Mouse (Mus musculus) intestine, postnatal 0 days (tissue): ENCODE data around the gene Napa. TPM values are rescaled to one million over a fixed set of nuclear protein-coding genes. Genes with fewer than 3 reads are reported as not detected.

Experiments
- ATAC-seq: fragments of 200-750 bp; cut with Nextera tagmentation; 2 replicates; pipeline ENCODE4 v1.8.0; 2017; ENCODE audit warnings: mild to moderate bottlenecking, moderate TSS enrichment, moderate library complexity
- H3K27ac ChIP-seq: fragments of 300-500 bp; sonication (generic); 2 replicates; pipeline ENCODE4 v1.5.1; 2014; ENCODE audit warnings: mild to moderate bottlenecking, low read depth, low read length, moderate library complexity
- H3K27me3 ChIP-seq: fragments of 300-500 bp; sonication (generic); replicated peaks from 2 replicates; pipeline ENCODE4 v1.6.1; 2014; ENCODE audit warnings: low read length, mixed read lengths; ENCODE audit not compliant: control insufficient read depth, insufficient read depth
- H3K36me3 ChIP-seq: fragments of 300-500 bp; sonication (generic); 2 replicates; pipeline ENCODE4 v1.6.1; 2014; ENCODE audit warnings: mild to moderate bottlenecking, moderate library complexity; ENCODE audit not compliant: control insufficient read depth, insufficient read depth
- H3K4me1 ChIP-seq: fragments of 300-500 bp; sonication (generic); replicated peaks from 2 replicates; pipeline ENCODE4 v1.6.1; 2014; ENCODE audit warnings: antibody characterized with exemption, low read length, mixed read lengths; ENCODE audit not compliant: control insufficient read depth, insufficient read depth
- H3K4me2 ChIP-seq: fragments of 300-500 bp; sonication (generic); replicated peaks from 2 replicates; pipeline ENCODE4 v1.6.1; 2014; ENCODE audit warnings: low read depth, mild to moderate bottlenecking, moderate library complexity
- H3K4me3 ChIP-seq: fragments of 300-500 bp; sonication (generic); 2 replicates; pipeline ENCODE4 v1.5.1; 2014; ENCODE audit warnings: low read depth, low read length
- H3K9ac ChIP-seq: fragments of 300-500 bp; sonication (generic); 2 replicates; pipeline ENCODE4 v1.6.1; 2014; ENCODE audit warnings: mild to moderate bottlenecking, low read depth, low read length
- H3K9me3 ChIP-seq: fragments of 300-500 bp; sonication (generic); 2 replicates; pipeline ENCODE4 v1.6.1; 2016; ENCODE audit warnings: mixed run types; ENCODE audit not compliant: control insufficient read depth
- CTCF ChIP-seq: sonication (generic); IDR thresholded peaks from 2 replicates; pipeline ENCODE4 v1.5.1; 2016; ENCODE audit warnings: low read depth, mild to moderate bottlenecking, control low read depth, antibody characterized with exemption, moderate library complexity
- WGBS: fragments of 180-500 bp; shearing (Covaris S2); extraction: QIAGEN DNeasy Blood & Tissue Kit; methylation state at CpG from one replicate; pipeline ENCODE4 v1.1.7; 2014; 5-methylcytosine and 5-hydroxymethylcytosine counted together
- polyA plus RNA-seq: library from polyadenylated mRNA; unstranded; fragments of >200 nt; fragmentation: Nextera tagmentation; extraction: Ambion mirVana; gene quantifications from 2 replicates; pipeline ENCODE4 v1.2.1, GENCODE M21; 2015

Gene Napa
- polyA plus RNA-seq, 1 experiment from 2014 or later: 201 TPM

GRCm38 (mm10) chr7:16052684-16053083 is 45.6 kb upstream of the Napa start:
- peak overlapping the region; percentile 82 for H3K27ac ChIP-seq
- H3K27me3 ChIP-seq: no peaks in the 10 kb centered on the region
- H3K9me3 ChIP-seq: no peaks in the 10 kb centered on the region
- no peaks in the 10 kb centered on the region for H3K36me3 ChIP-seq
- H3K9ac ChIP-seq: peak overlapping the region; percentile 50
- WGBS: 1% methylated on average over 24 of the region's 24 CpGs
- TF ChIP-seq CTCF: no peak
- ATAC-seq: peak; percentile 75
- H3K4me2 ChIP-seq: peak overlapping the region; percentile 74
- peak overlapping the region; percentile 51 for H3K4me3 ChIP-seq
- 0 out of 2 replicates have a peak, but pooled peaks cover 6% of the 10 kb centered on the region for H3K4me1 ChIP-seq

DNA sequence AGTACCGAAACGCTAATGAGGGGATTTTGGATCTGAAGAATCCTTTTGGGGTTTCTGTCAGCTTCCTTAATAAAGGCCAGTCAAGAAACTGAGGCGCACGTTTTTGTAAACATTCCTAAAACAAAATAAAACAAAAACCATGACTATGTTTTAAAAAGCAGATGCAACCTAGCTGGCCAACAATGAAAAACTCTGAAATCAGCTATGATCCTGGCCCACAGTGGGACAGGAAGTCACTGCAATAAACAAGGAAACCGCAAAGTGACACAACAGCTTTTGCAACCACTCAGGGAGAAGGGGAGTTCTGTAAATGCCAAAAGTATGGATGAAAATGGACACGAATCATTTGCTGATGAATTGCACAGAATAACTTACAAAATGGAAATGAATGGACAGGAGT is 45.2 kb upstream of the Napa start:
- H3K4me1 ChIP-seq: 0 out of 2 replicates have a peak, but pooled peaks cover 6% of the 10 kb centered on the region
- WGBS: 9% methylated on average over 6 of the region's 6 CpGs
- H3K27me3 ChIP-seq: no peaks in the 10 kb centered on the region
- no peak overlapping the region for H3K27ac ChIP-seq
- H3K9me3 ChIP-seq: no peaks in the 10 kb centered on the region
- ATAC-seq: no peak
- TF ChIP-seq CTCF: no peak
- no peaks in the 10 kb centered on the region for H3K36me3 ChIP-seq
- peak overlapping the region; percentile 51 for H3K4me3 ChIP-seq
- H3K4me2 ChIP-seq: peak overlapping the region; percentile 74
- peak overlapping the region; percentile 50; the same call in 1 of the 2 replicates for H3K9ac ChIP-seq

DNA sequence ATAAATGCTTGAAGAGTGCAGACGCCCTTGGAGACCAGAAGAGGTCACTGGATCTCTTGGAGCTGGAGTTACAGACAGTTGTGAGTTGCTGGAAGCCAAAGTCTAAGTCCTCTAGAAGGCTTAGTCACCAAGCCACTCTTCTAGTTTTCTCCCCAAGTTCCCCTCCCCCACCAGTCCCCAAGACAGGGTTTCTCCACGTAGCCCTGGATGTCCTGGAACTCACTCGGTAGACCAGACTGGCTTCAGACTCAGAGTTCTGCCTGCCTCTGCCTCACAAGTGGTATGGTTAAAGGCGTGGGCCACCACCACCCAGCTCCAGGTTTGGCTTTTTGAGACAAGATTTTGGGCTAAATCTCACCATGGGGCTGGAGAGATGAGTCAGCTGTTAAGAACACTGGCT is 43.3 kb upstream of the Napa start:
- Histone ChIP-seq H3K4me1 (no peaks in the 10 kb centered on the region), H3K36me3 (no peaks in the 10 kb centered on the region), H3K27ac (no peak overlapping the region), H3K4me3 (no peak overlapping the region), H3K9ac (no peak overlapping the region), H3K27me3 (no peaks in the 10 kb centered on the region), H3K4me2 (no peak overlapping the region), H3K9me3 (no peaks in the 10 kb centered on the region)
- TF ChIP-seq CTCF: 0 out of 2 replicates have a peak, but pooled peaks have one; percentile 17
- 61% methylated on average over 4 of the region's 4 CpGs for WGBS
- ATAC-seq: no peak

GRCm38 (mm10) chr7:16055665-16056064 is 42.6 kb upstream of the Napa start:
- no peaks in the 10 kb centered on the region for H3K36me3 ChIP-seq
- no peak for TF ChIP-seq CTCF
- no peak overlapping the region for H3K4me3 ChIP-seq
- WGBS: 87% methylated on average over 6 of the region's 6 CpGs
- H3K9me3 ChIP-seq: no peaks in the 10 kb centered on the region
- no peak for ATAC-seq
- no peak overlapping the region for H3K27ac ChIP-seq
- H3K27me3 ChIP-seq: no peaks in the 10 kb centered on the region
- no peak overlapping the region for H3K9ac ChIP-seq
- no peak overlapping the region for H3K4me2 ChIP-seq
- no peaks in the 10 kb centered on the region for H3K4me1 ChIP-seq

- peak; percentile 69 for TF ChIP-seq CTCF
- Histone ChIP-seq H3K27ac (no peak overlapping the region), H3K4me1 (no peaks in the 10 kb centered on the region), H3K9ac (no peak overlapping the region), H3K27me3 (peaks cover 7% of the 10 kb centered on the region; the same call in 1 of the 2 replicates), H3K36me3 (no peaks in the 10 kb centered on the region), H3K4me3 (no peak overlapping the region), H3K4me2 (no peak overlapping the region), H3K9me3 (no peaks in the 10 kb centered on the region)
- WGBS: 26% methylated on average over 5 of the region's 5 CpGs
- ATAC-seq: no peak
These were observed 41.7 kb upstream of the Napa start for GRCm38 (mm10) chr7:16056459-16057135.

- no peak overlapping the region for H3K27ac ChIP-seq
- 21% methylated on average over 2 of the region's 2 CpGs for WGBS
- TF ChIP-seq CTCF: no peak
- H3K9me3 ChIP-seq: no peaks in the 10 kb centered on the region
- peaks cover 13% of the 10 kb centered on the region; the same call in 1 of the 2 replicates for H3K27me3 ChIP-seq
- H3K4me2 ChIP-seq: no peak overlapping the region
- H3K36me3 ChIP-seq: no peaks in the 10 kb centered on the region
- no peak overlapping the region for H3K4me3 ChIP-seq
- H3K4me1 ChIP-seq: no peaks in the 10 kb centered on the region
- H3K9ac ChIP-seq: no peak overlapping the region
- peak; percentile 56 for ATAC-seq
These were observed 41.1 kb upstream of the Napa start for GRCm38 (mm10) chr7:16057136-16057534.
